39 mouse cellular contexts compared by ENCODE assay signal in the genomic region with DNA sequence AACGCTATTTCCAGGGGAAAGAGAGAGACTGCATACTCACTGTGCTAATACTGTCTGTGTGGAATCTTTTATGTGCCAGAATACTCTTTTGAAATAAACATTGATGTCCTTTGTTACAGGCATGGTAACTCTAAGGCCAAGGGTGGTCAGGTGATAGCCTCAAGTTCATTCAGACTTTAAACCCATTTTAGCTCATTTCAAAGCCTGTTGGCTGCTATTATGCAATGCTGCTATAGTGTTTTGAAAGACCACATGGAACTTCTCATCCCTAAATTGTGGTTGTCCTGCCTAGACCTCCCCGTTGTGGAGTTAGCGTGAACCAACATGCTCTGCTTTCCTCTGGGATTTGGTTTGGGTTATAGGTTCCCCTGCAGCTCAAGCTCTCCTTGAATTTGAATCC. TPM values are rescaled to one million over a fixed set of nuclear protein-coding genes. Genes with fewer than 3 reads are reported as not detected.
A peak's percentile ranks its signal among the peaks of the same experiment; 100 is the strongest.
DNase-seq lines count a peak whose midpoint lies in the region; ATAC-seq and TF ChIP-seq lines count a peak whose summit lies in the region.
"Had no signal": no experiment of that assay in that cellular context is flagged by ENCODE, and none has a peak within 500 bp of the region (broad histone marks: within the 10 kb centered on the region; RNA-seq: fewer than 3 reads in every experiment).

No protein-coding gene starts in this region.

- H3K4me1 ChIP-seq in lung, postnatal 0 days (ENCODE audit: insufficient read depth, low read depth, low read length) = no peaks in the 10 kb centered on the region

- H3K27me3 ChIP-seq in lung, postnatal 0 days (replicated peaks; ENCODE audit: insufficient read depth, low read length) = no peaks in the 10 kb centered on the region
- H3K27me3 ChIP-seq: CH12.LX; embryonic facial prominence, embryonic 15.5 days; forebrain, embryonic 13.5 days; hindbrain, embryonic 12.5 days; intestine, embryonic 15.5 days; limb, embryonic 15.5 days; midbrain, embryonic 15.5 days; neural tube, embryonic 15.5 days had no signal

- peaks cover 6% of the 10 kb centered on the region; the same call in 1 of the 2 replicates for H3K36me3 ChIP-seq in lung, postnatal 0 days (ENCODE audit: insufficient read depth, low read length)

- DNase-seq in layer of hippocampus, adult 2 months (ENCODE audit: low spot score in 2 of 2) = no peak
- DNase-seq in layer of hippocampus, postnatal 25 days (ENCODE audit: extremely low spot score in 1 of 2, low spot score in 1 of 2) = no peak
- DNase-seq in lung, postnatal 0 days (ENCODE audit: low spot score) = peak; percentile 33
- DNase-seq in lung, postnatal 10 days = no peak
- DNase-seq in fat pad, adult 2 months (ENCODE audit: extremely low read depth, low read depth, low spot score) = peak; percentile 63
- no peak for DNase-seq in spleen, adult 12 weeks (ENCODE audit: low spot score)
- DNase-seq: adrenal gland, postnatal 36 days; cerebellum, adult 8-10 months; cerebellum, postnatal 25 days; gastrocnemius, postnatal 14 days; heart, adult 11 months; heart, postnatal 36 days; kidney, postnatal 25 days; lung, adult 2 months; right cerebral cortex, adult 18-20 months; thymus, postnatal 4 days had no signal

- no peaks in the 10 kb centered on the region for H3K9me3 ChIP-seq in lung, postnatal 0 days (ENCODE audit: low read length)
- H3K9me3 ChIP-seq: embryonic facial prominence, embryonic 10.5 days; embryonic facial prominence, embryonic 15.5 days; forebrain, embryonic 13.5 days; hindbrain, embryonic 12.5 days; intestine, embryonic 15.5 days; limb, embryonic 10.5 days; limb, embryonic 15.5 days; midbrain, embryonic 10.5 days; midbrain, embryonic 15.5 days; neural tube, embryonic 15.5 days had no signal

- TF ChIP-seq CTCF in layer of hippocampus, adult 2 months (conservative IDR thresholded peaks at IDR 0.05) = no peak
- TF ChIP-seq CTCF in lung, postnatal 0 days (IDR thresholded peaks at IDR 0.05) = no peak

- 79% methylated on average over 3 of the region's 3 CpGs for WGBS in lung, postnatal 0 days

- H3K27ac ChIP-seq in layer of hippocampus, adult 2 months = peak overlapping the region; percentile 23; the same call in 1 of the 2 replicates
- H3K27ac ChIP-seq in lung, postnatal 0 days (ENCODE audit: low read length) = no peak overlapping the region
- H3K27ac ChIP-seq: embryonic facial prominence, embryonic 10.5 days; embryonic facial prominence, embryonic 15.5 days; forebrain, embryonic 13.5 days; hindbrain, embryonic 12.5 days; hindbrain, postnatal 0 days; intestine, embryonic 15.5 days; limb, embryonic 10.5 days; limb, embryonic 15.5 days; midbrain, embryonic 10.5 days; midbrain, embryonic 15.5 days; neural tube, embryonic 15.5 days; stomach, postnatal 0 days had no signal

- no peak for ATAC-seq in lung, postnatal 0 days
- ATAC-seq: activated CD4-positive, CD25-positive, alpha-beta regulatory T cell, adult 4 months; forebrain, embryonic 13.5 days; hindbrain, postnatal 0 days; intestine, embryonic 15.5 days; midbrain, embryonic 15.5 days had no signal

- no peak overlapping the region for H3K9ac ChIP-seq in lung, postnatal 0 days (replicated peaks; ENCODE audit: low read depth)
- H3K9ac ChIP-seq: embryonic facial prominence, embryonic 15.5 days; forebrain, embryonic 13.5 days; hindbrain, embryonic 12.5 days; intestine, embryonic 15.5 days; limb, embryonic 15.5 days; midbrain, embryonic 15.5 days; neural tube, embryonic 15.5 days had no signal

- TF ChIP-seq EP300 in lung, postnatal 0 days (IDR thresholded peaks at IDR 0.05) = no peak

- H3K4me3 ChIP-seq in layer of hippocampus, adult 2 months = no peak overlapping the region
- no peak overlapping the region for H3K4me3 ChIP-seq in lung, postnatal 0 days (ENCODE audit: low read depth, low read length)
- H3K4me3 ChIP-seq: embryonic facial prominence, embryonic 10.5 days; embryonic facial prominence, embryonic 15.5 days; forebrain, embryonic 13.5 days; hindbrain, embryonic 12.5 days; intestine, embryonic 15.5 days; limb, embryonic 10.5 days; limb, embryonic 15.5 days; midbrain, embryonic 10.5 days; midbrain, embryonic 15.5 days; neural tube, embryonic 15.5 days had no signal

- no peak overlapping the region for H3K4me2 ChIP-seq in lung, postnatal 0 days (replicated peaks; ENCODE audit: low read depth, low read length)
- H3K4me2 ChIP-seq: embryonic facial prominence, embryonic 15.5 days; forebrain, embryonic 13.5 days; heart, embryonic 11.5 days; hindbrain, embryonic 12.5 days; intestine, embryonic 15.5 days; limb, embryonic 15.5 days; midbrain, embryonic 15.5 days; neural tube, embryonic 15.5 days had no signal

RNA-seq across cellular contexts. Expression of a gene that starts 5.0 kb away (rescaled TPM):
- total RNA-seq in layer of hippocampus, adult 2 months (2021) = 10 to 100 TPM; 72.0 to 77.1 TPM
- total RNA-seq in layer of hippocampus, postnatal 25 days (2021) = 10 to 100 TPM; 64.7 to 71.8 TPM
- polyA plus RNA-seq in lung, postnatal 0 days (2015; fragmentation: Nextera tagmentation; extraction: Ambion mirVana) = 31.7 and 34.5 TPM in 2 replicates

RNA-seq across cellular contexts. Expression of a gene that starts 27.5 kb away (rescaled TPM):
- total RNA-seq in layer of hippocampus, adult 2 months (2021) = 10 to 100 TPM; 81.5 to 84.7 TPM
- 10 to 100 TPM; 79.7 to 92.7 TPM for total RNA-seq in layer of hippocampus, postnatal 25 days (2021)
- polyA plus RNA-seq in lung, postnatal 0 days (2015; fragmentation: Nextera tagmentation; extraction: Ambion mirVana) = 150 and 159 TPM in 2 replicates

RNA-seq across cellular contexts. Expression of a gene that starts 27.6 kb away (rescaled TPM):
- 100 to 1,000 TPM; 149 to 151 TPM for total RNA-seq in layer of hippocampus, adult 2 months (2021)
- total RNA-seq in layer of hippocampus, postnatal 25 days (2021) = 100 to 1,000 TPM; 144 to 165 TPM
- polyA plus RNA-seq in lung, postnatal 0 days (2015; fragmentation: Nextera tagmentation; extraction: Ambion mirVana) = 231 and 234 TPM in 2 replicates

RNA-seq across cellular contexts. Expression of a gene that starts 55.8 kb away (rescaled TPM):
- not detected for total RNA-seq in layer of hippocampus, adult 2 months (2021)
- not detected for total RNA-seq in layer of hippocampus, postnatal 25 days (2021)
- polyA plus RNA-seq in lung, postnatal 0 days (2015; fragmentation: Nextera tagmentation; extraction: Ambion mirVana) = 3.5 and 4.6 TPM in 2 replicates
- total RNA-seq: CH12.LX; ES-E14; gastrocnemius, postnatal 14 days; heart, postnatal 36 days; hindbrain, postnatal 0 days; layer of hippocampus, adult 18-20 months; layer of hippocampus, postnatal 14 days; left cerebral cortex, postnatal 10 days; megakaryocyte progenitor cell, adult 5-6 weeks had no signal
- polyA plus RNA-seq: activated CD4-positive, CD25-positive, alpha-beta regulatory T cell, adult 4 months; C2C12; embryonic facial prominence, embryonic 10.5 days; embryonic facial prominence, embryonic 15.5 days; forebrain, embryonic 13.5 days; hindbrain, embryonic 12.5 days; hindbrain, postnatal 0 days; kidney, embryonic 14.5 days; limb, embryonic 10.5 days; limb, embryonic 15.5 days; midbrain, embryonic 10.5 days; midbrain, embryonic 15.5 days; neural tube, embryonic 15.5 days; spleen, adult 2 months had no signal

Comparison
In these comparisons a context has a peak if more than half of its experiments do, and no peak if none do; other contexts are left out.
1. DNase-seq: peak in lung, postnatal 0 days (single experiment) and fat pad, adult 2 months (single experiment); none in layer of hippocampus, adult 2 months (0 of 2), layer of hippocampus, postnatal 25 days (0 of 2), lung, postnatal 10 days (single experiment) and spleen, adult 12 weeks (single experiment).